Mouse (Mus musculus) adrenal gland, adult (tissue): ENCODE results near the gene Mat2a.

Experiments used
- DNase-seq, 2 experiments: peaks; one replicate each; pipeline ENCODE4 v3.0.0; 2022 to 2023; ENCODE audit warnings: low spot score in 1 of 2; ENCODE audit not compliant: inconsistent age in 2 of 2

Mat2a gene

DNA sequence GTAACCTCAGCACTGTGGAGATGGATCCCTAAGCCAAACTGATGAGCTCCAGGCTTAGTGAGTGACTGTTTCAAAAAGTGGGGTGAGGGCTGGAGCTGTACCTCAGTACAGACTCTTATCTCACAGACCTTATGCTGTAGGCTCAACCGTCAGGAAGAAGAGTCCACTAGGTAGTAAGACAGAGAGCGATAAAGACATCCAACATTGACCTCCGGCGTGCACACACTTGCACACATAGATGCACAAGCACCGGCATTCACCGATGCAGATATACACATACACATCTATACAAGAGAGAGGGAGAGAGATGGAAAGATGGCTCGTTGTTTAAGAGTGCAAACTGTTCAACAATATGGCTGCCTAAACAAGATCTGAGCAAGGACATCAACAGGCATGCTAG, 55.4 kb downstream of the Mat2a start:
- DNase-seq, result peak in 1 of 2 experiments; percentile 28

DNA sequence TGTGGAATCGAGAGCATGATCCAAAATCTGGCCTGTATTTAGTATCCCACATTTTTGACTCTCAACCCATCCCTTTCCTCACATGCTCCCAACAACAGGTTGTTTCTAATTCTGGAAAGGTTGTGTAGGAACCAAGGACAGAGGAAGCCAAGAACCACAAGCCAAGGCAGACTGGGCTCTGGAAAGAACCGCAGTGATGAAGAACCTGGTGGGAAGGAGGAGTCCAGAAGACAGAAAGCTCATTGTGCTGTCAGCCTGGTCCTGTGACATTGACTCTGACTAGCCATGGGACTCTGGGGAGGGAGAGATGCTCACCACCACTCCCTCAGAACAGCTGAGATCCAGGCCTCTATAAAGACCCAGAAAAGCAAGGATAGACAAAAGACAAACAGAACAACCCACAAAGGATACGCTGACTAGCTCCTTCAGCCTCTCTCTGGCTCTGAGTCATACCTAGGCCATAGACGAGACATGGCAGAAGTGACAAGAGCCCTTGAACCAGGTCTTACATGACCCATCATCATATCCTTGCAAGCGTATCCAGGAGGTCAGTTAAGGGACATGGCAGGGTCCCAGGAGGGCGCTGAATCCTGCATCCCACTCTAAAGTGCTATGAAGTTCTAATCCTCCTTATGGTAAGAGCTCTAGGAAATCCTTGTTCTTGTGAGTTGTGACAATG, 56.1 kb downstream of the Mat2a start:
- peak in 1 of 2 experiments; percentile 61 for DNase-seq
